Mouse (Mus musculus) G1E (cell line): Measurements from ENCODE around the gene Nacad. TPM values are rescaled to one million over a fixed set of nuclear protein-coding genes. Genes with fewer than 3 reads are reported as not detected.

ENCODE experiments used
- ATAC-seq: 2 replicates; pipeline ENCODE4 v1.8.0; 2016; ENCODE audit warnings: mild to moderate bottlenecking; ENCODE audit not compliant: insufficient number of reproducible peaks, poor library complexity, low FRiP score, severe bottlenecking; ENCODE audit errors: extremely low read depth
- DNase-seq: peaks from one replicate; pipeline ENCODE4 v3.0.0; 2012; ENCODE audit warnings: low spot score
- H3K27me3 ChIP-seq: 2 replicates; pipeline ENCODE4 v1.6.1; 2012; ENCODE audit warnings: mild to moderate bottlenecking, low read length, inconsistent platforms; ENCODE audit not compliant: insufficient read depth
- H3K36me3 ChIP-seq: replicated peaks from 2 replicates; pipeline ENCODE3; 2012; ENCODE audit warnings: mild to moderate bottlenecking, inconsistent platforms
- H3K4me1 ChIP-seq: 2 replicates; pipeline ENCODE4 v1.6.1; 2012; ENCODE audit warnings: low read depth, low read length, inconsistent platforms, mixed read lengths; ENCODE audit not compliant: insufficient read depth
- H3K4me3 ChIP-seq: 2 replicates; pipeline ENCODE4 v1.5.1; 2012; ENCODE audit warnings: low read depth, mild to moderate bottlenecking, inconsistent platforms, low read length, moderate library complexity, mixed read lengths
- H3K9me3 ChIP-seq: replicated peaks from 2 replicates; pipeline ENCODE4 v1.6.1; 2012; ENCODE audit warnings: inconsistent platforms
- CTCF ChIP-seq: IDR thresholded peaks from 2 replicates; pipeline ENCODE4 v1.5.1; 2012; ENCODE audit warnings: low read depth, low read length, inconsistent platforms, mixed read lengths
- GATA1 ChIP-seq: IDR thresholded peaks from 2 replicates; pipeline ENCODE4 v1.6.1; 2012; ENCODE audit warnings: borderline replicate concordance, low read length, inconsistent platforms, mixed read lengths
- GATA2 ChIP-seq: IDR thresholded peaks from 2 replicates; pipeline ENCODE4 v1.6.1; 2012; ENCODE audit warnings: low read depth, low read length, inconsistent platforms, borderline replicate concordance
- POLR2AphosphoS5 ChIP-seq: IDR thresholded peaks from 2 replicates; pipeline ENCODE4 v1.6.1; 2012; ENCODE audit warnings: low read depth, low read length, inconsistent platforms; ENCODE audit not compliant: insufficient replicate concordance
- TAL1 ChIP-seq: conservative IDR thresholded peaks from 2 replicates; pipeline ENCODE4 v1.6.1; 2012; ENCODE audit warnings: low read depth, low read length, inconsistent platforms, mixed read lengths
- polyA plus RNA-seq: library from polyadenylated mRNA; stranded (reverse); fragments of >175 nt; gene quantifications from 2 replicates; pipeline ENCODE4 v1.2.3, GENCODE M21; 2012
- total RNA-seq, 2 experiments: library from RNA; stranded (forward) in 1 of 2; stranded (reverse) in 1 of 2; fragments of 200-1000 nt in 1 of 2; fragments of >200 nt in 1 of 2; fragmentation: Nextera tagmentation in 1 of 2; gene quantifications; 2 replicates each; pipeline ENCODE4 v1.2.3; 2014 to 2017

The Nacad gene
- total and polyA plus RNA-seq, 3 experiments = 0.05 TPM; not detected in 2

- H3K9me3 ChIP-seq = no peaks in the 10 kb centered on the region
- ATAC-seq (no peak), DNase-seq (no peak)
- H3K27me3 ChIP-seq = peaks cover 56% of the 10 kb centered on the region
- no peak overlapping the region for H3K4me3 ChIP-seq
- peaks cover 45% of the 10 kb centered on the region for H3K4me1 ChIP-seq
- no peak for TF ChIP-seq GATA1
- TF ChIP-seq POLR2AphosphoS5 = no peak
- no peak for TF ChIP-seq CTCF
- no peak for TF ChIP-seq TAL1
- TF ChIP-seq GATA2 = no peak
- H3K36me3 ChIP-seq = peaks cover 29% of the 10 kb centered on the region
Measured at GRCm38 (mm10) chr11:6604604-6604936, 1.3 kb downstream of the Nacad start.

- Histone ChIP-seq H3K4me1 (peaks cover 50% of the 10 kb centered on the region), H3K27me3 (peaks cover 56% of the 10 kb centered on the region)
- DNase-seq = peak; percentile 55
Measured at GRCm38 (mm10) chr11:6603887-6604603, 1.8 kb downstream of the Nacad start.

GRCm38 (mm10) chr11:6603224-6603623 is 2.6 kb downstream of the Nacad start:
- TF ChIP-seq GATA2 (no peak), POLR2AphosphoS5 (no peak), GATA1 (no peak), CTCF (no peak), TAL1 (no peak)
- Histone ChIP-seq H3K4me1 (peaks cover 55% of the 10 kb centered on the region), H3K4me3 (no peak overlapping the region), H3K9me3 (no peaks in the 10 kb centered on the region), H3K36me3 (peaks cover 40% of the 10 kb centered on the region), H3K27me3 (peaks cover 56% of the 10 kb centered on the region)
- ATAC-seq = no peak
- no peak for DNase-seq

More at GRCm38 (mm10) chr11:6603887-6604603, 1.8 kb downstream of the Nacad start:
- TF ChIP-seq CTCF (no peak), TAL1 (no peak), GATA2 (no peak), GATA1 (no peak), POLR2AphosphoS5 (no peak)
- no peak for ATAC-seq
- Histone ChIP-seq H3K9me3 (no peaks in the 10 kb centered on the region), H3K36me3 (peaks cover 32% of the 10 kb centered on the region), H3K4me3 (no peak overlapping the region)

GRCm38 (mm10) chr11:6602662-6603061 is 3.2 kb downstream of the Nacad start:
- H3K4me1 ChIP-seq = peaks cover 61% of the 10 kb centered on the region
- ATAC-seq (no peak), DNase-seq (no peak)
- no peak for TF ChIP-seq POLR2AphosphoS5
- no peak for TF ChIP-seq GATA2
- no peak for TF ChIP-seq TAL1
- TF ChIP-seq CTCF = no peak
- no peak for TF ChIP-seq GATA1
- peaks cover 56% of the 10 kb centered on the region for H3K27me3 ChIP-seq
- H3K4me3 ChIP-seq = no peak overlapping the region
- no peaks in the 10 kb centered on the region for H3K9me3 ChIP-seq
- H3K36me3 ChIP-seq = peaks cover 45% of the 10 kb centered on the region

- H3K27me3 ChIP-seq = peaks cover 52% of the 10 kb centered on the region
- no peak for TF ChIP-seq GATA1
- no peak for TF ChIP-seq GATA2
- no peak for ATAC-seq
- H3K9me3 ChIP-seq = no peaks in the 10 kb centered on the region
- H3K4me3 ChIP-seq = no peak overlapping the region
- H3K4me1 ChIP-seq = peaks cover 59% of the 10 kb centered on the region
- H3K36me3 ChIP-seq = peaks cover 53% of the 10 kb centered on the region
- DNase-seq = no peak
Measured at GRCm38 (mm10) chr11:6601649-6602480, 4.0 kb downstream of the Nacad start.

GRCm38 (mm10) chr11:6600284-6600944 is 5.4 kb downstream of the Nacad start:
- H3K36me3 ChIP-seq = peaks cover 68% of the 10 kb centered on the region
- peaks cover 38% of the 10 kb centered on the region for H3K27me3 ChIP-seq
- H3K9me3 ChIP-seq = no peaks in the 10 kb centered on the region
- ATAC-seq (no peak), DNase-seq (no peak)
- no peak overlapping the region for H3K4me3 ChIP-seq
- H3K4me1 ChIP-seq = peaks cover 56% of the 10 kb centered on the region
- no peak for TF ChIP-seq POLR2AphosphoS5
- no peak for TF ChIP-seq GATA1
- no peak for TF ChIP-seq CTCF
- TF ChIP-seq TAL1 = no peak
